Mouse (Mus musculus) embryonic facial prominence, embryonic 11.5 days (tissue): ENCODE data around the gene B9d2. TPM values are rescaled to one million over a fixed set of nuclear protein-coding genes. Genes with fewer than 3 reads are reported as not detected.

ENCODE experiments used
- ATAC-seq: fragments of 200-750 bp; cut with Nextera tagmentation; replicated peaks from 2 replicates; pipeline ENCODE4 v1.8.0; 2017; ENCODE audit warnings: low read depth; ENCODE audit not compliant: insufficient number of reproducible peaks, low FRiP score, low TSS enrichment
- DNase-seq: peaks from one replicate; pipeline ENCODE4 v3.0.0-alpha.2; 2015; ENCODE audit warnings: low spot score
- H3K27ac ChIP-seq: fragments of 300-500 bp; sonication (generic); replicated peaks from 2 replicates; pipeline ENCODE4 v1.5.1; 2014; ENCODE audit warnings: mild to moderate bottlenecking, low read depth, low read length, control low read depth
- H3K27me3 ChIP-seq: fragments of 300-500 bp; sonication (generic); 2 replicates; pipeline ENCODE4 v1.6.1; 2014; ENCODE audit warnings: mild to moderate bottlenecking, low read length, moderate library complexity, mixed read lengths; ENCODE audit not compliant: control insufficient read depth, insufficient read depth
- H3K36me3 ChIP-seq: fragments of 300-500 bp; sonication (generic); replicated peaks from 2 replicates; pipeline ENCODE4 v1.6.1; 2014; ENCODE audit warnings: low read depth, mild to moderate bottlenecking, low read length, moderate library complexity, mixed read lengths; ENCODE audit not compliant: control insufficient read depth, insufficient read depth
- H3K4me1 ChIP-seq: fragments of 300-500 bp; sonication (generic); 2 replicates; pipeline ENCODE4 v1.6.1; 2014; ENCODE audit warnings: low read length, mixed read lengths; ENCODE audit not compliant: control insufficient read depth, insufficient read depth
- H3K4me2 ChIP-seq: fragments of 300-500 bp; sonication (generic); 2 replicates; pipeline ENCODE4 v1.6.1; 2014; ENCODE audit warnings: low read depth, mild to moderate bottlenecking, control low read depth, low read length, moderate library complexity
- H3K4me3 ChIP-seq: fragments of 300-500 bp; sonication (generic); 2 replicates; pipeline ENCODE4 v1.5.1; 2014; ENCODE audit warnings: low read depth, low read length, control low read depth
- H3K9ac ChIP-seq: fragments of 300-500 bp; sonication (generic); replicated peaks from 2 replicates; pipeline ENCODE4 v1.6.1; 2014; ENCODE audit warnings: mild to moderate bottlenecking, control low read depth, low read length
- H3K9me3 ChIP-seq: fragments of 300-500 bp; sonication (generic); replicated peaks from 2 replicates; pipeline ENCODE4 v1.6.1; 2016; ENCODE audit warnings: mild to moderate bottlenecking, low read length, inconsistent platforms, mixed read lengths; ENCODE audit not compliant: control insufficient read depth
- WGBS: fragments of 180-500 bp; shearing (Covaris S2); extraction: QIAGEN DNeasy Blood & Tissue Kit; methylation state at CpG from one replicate; pipeline ENCODE4 v1.1.7; 2014; 5-methylcytosine and 5-hydroxymethylcytosine counted together
- polyA plus RNA-seq: library from polyadenylated mRNA; unstranded; fragments of >200 nt; fragmentation: Nextera tagmentation; extraction: Ambion mirVana; gene quantifications from 2 replicates; pipeline ENCODE4 v1.2.1, GENCODE M21; 2014

B9d2 gene
- polyA plus RNA-seq, 1 experiment from 2014 or later = 29.7 TPM

- H3K4me3 ChIP-seq = no peak overlapping the region
- H3K27me3 ChIP-seq = no peaks in the 10 kb centered on the region
- no peak overlapping the region for H3K27ac ChIP-seq
- DNase-seq (no peak), ATAC-seq (no peak)
- no peaks in the 10 kb centered on the region for H3K4me1 ChIP-seq
- no peak overlapping the region for H3K4me2 ChIP-seq
- whole genome bisulfite sequencing = 55% methylated on average over 5 of the region's 5 CpGs
- no peak overlapping the region for H3K9ac ChIP-seq
- no peaks in the 10 kb centered on the region for H3K36me3 ChIP-seq
- no peaks in the 10 kb centered on the region for H3K9me3 ChIP-seq
Observed at GRCm38 (mm10) chr7:25647574-25648123, 32.9 kb upstream of the B9d2 start.

- Histone ChIP-seq H3K4me2 (no peak overlapping the region), H3K9ac (no peak overlapping the region), H3K36me3 (no peaks in the 10 kb centered on the region), H3K4me1 (no peaks in the 10 kb centered on the region), H3K27ac (no peak overlapping the region), H3K4me3 (no peak overlapping the region), H3K27me3 (no peaks in the 10 kb centered on the region), H3K9me3 (no peaks in the 10 kb centered on the region)
- WGBS = 64% methylated on average over 5 of the region's 5 CpGs
- ATAC-seq (no peak), DNase-seq (no peak)
Observed at GRCm38 (mm10) chr7:25649839-25650238, 30.7 kb upstream of the B9d2 start.

GRCm38 (mm10) chr7:25651281-25651680 is 29.3 kb upstream of the B9d2 start:
- 92% methylated on average over 8 of the region's 8 CpGs for WGBS

GRCm38 (mm10) chr7:25652244-25652759 is 28.3 kb upstream of the B9d2 start:
- ATAC-seq = no peak
- Histone ChIP-seq H3K36me3 (no peaks in the 10 kb centered on the region), H3K9ac (no peak overlapping the region), H3K4me2 (no peak overlapping the region), H3K4me1 (no peaks in the 10 kb centered on the region), H3K27ac (no peak overlapping the region), H3K4me3 (no peak overlapping the region), H3K27me3 (no peaks in the 10 kb centered on the region), H3K9me3 (no peaks in the 10 kb centered on the region)
- 90% methylated on average over 12 of the region's 12 CpGs for WGBS
- DNase-seq = no peak

More at GRCm38 (mm10) chr7:25651281-25651680, 29.3 kb upstream of the B9d2 start:
- Histone ChIP-seq H3K9me3 (no peaks in the 10 kb centered on the region), H3K27ac (no peak overlapping the region), H3K9ac (no peak overlapping the region), H3K4me2 (no peak overlapping the region), H3K27me3 (no peaks in the 10 kb centered on the region), H3K36me3 (no peaks in the 10 kb centered on the region), H3K4me3 (no peak overlapping the region), H3K4me1 (no peaks in the 10 kb centered on the region)
- ATAC-seq (no peak), DNase-seq (no peak)

- ATAC-seq (no peak), DNase-seq (no peak)
- no peak overlapping the region for H3K4me2 ChIP-seq
- 75% methylated on average over 11 of the region's 11 CpGs for WGBS
- no peaks in the 10 kb centered on the region for H3K9me3 ChIP-seq
- no peak overlapping the region for H3K4me3 ChIP-seq
- H3K27ac ChIP-seq = no peak overlapping the region
- no peak overlapping the region for H3K9ac ChIP-seq
- H3K36me3 ChIP-seq = no peaks in the 10 kb centered on the region
- H3K4me1 ChIP-seq = no peaks in the 10 kb centered on the region
- H3K27me3 ChIP-seq = no peaks in the 10 kb centered on the region
Observed at GRCm38 (mm10) chr7:25655601-25656428, 24.8 kb upstream of the B9d2 start.

GRCm38 (mm10) chr7:25657785-25658184 is 22.8 kb upstream of the B9d2 start:
- Histone ChIP-seq H3K36me3 (no peaks in the 10 kb centered on the region), H3K27me3 (no peaks in the 10 kb centered on the region), H3K4me2 (peak overlapping the region; percentile 56), H3K4me1 (no peaks in the 10 kb centered on the region), H3K4me3 (peak overlapping the region; percentile 48), H3K27ac (no peak overlapping the region), H3K9ac (peak overlapping the region; percentile 63), H3K9me3 (no peaks in the 10 kb centered on the region)
- ATAC-seq (no peak), DNase-seq (no peak)
- 38% methylated on average over 10 of the region's 10 CpGs for WGBS

GRCm38 (mm10) chr7:25658657-25659472 is 21.7 kb upstream of the B9d2 start, which contains the start of the genes Bckdha and Exosc5:
TSS of gene Bckdha (minus strand) at chr7:25658981.
TSS of gene Exosc5 (plus strand) at chr7:25659164.
- H3K36me3 ChIP-seq = no peaks in the 10 kb centered on the region
- no peaks in the 10 kb centered on the region for H3K9me3 ChIP-seq
- H3K27me3 ChIP-seq = no peaks in the 10 kb centered on the region
- H3K4me2 ChIP-seq = peak within 1 kb of the TSS; percentile 65
- WGBS = under 1% methylated on average over 50 of the region's 50 CpGs
- H3K4me1 ChIP-seq = no peaks in the 10 kb centered on the region
- DNase-seq = peak; percentile 100
- H3K9ac ChIP-seq = peak within 1 kb of the TSS; percentile 64
- ATAC-seq = peak; percentile 97
- peak within 1 kb of the TSS; percentile 48 for H3K4me3 ChIP-seq
- H3K27ac ChIP-seq = no peak within 1 kb of the TSS
